Mouse (Mus musculus) stomach, embryonic 16.5 days (tissue): ENCODE results near the gene Tfdp2. TPM values are rescaled to one million over a fixed set of nuclear protein-coding genes. Genes with fewer than 3 reads are reported as not detected.

Experiments used
- ATAC-seq: fragments of 200-750 bp; cut with Nextera tagmentation; 2 replicates; pipeline ENCODE4 v1.8.0; 2017; ENCODE audit warnings: moderate number of reproducible peaks, moderate TSS enrichment; ENCODE audit not compliant: insufficient read depth, low FRiP score
- H3K27ac ChIP-seq: fragments of 300-500 bp; sonication (generic); 2 replicates; pipeline ENCODE4 v1.5.1; 2014; ENCODE audit warnings: low read length
- H3K27me3 ChIP-seq: fragments of 300-500 bp; sonication (generic); 2 replicates; pipeline ENCODE4 v1.6.1; 2014; ENCODE audit warnings: low read length, control low read depth, mixed read lengths; ENCODE audit not compliant: control insufficient read depth, insufficient read depth
- H3K36me3 ChIP-seq: fragments of 300-500 bp; sonication (generic); 2 replicates; pipeline ENCODE4 v1.6.1; 2014; ENCODE audit warnings: low read length; ENCODE audit not compliant: control insufficient read depth, insufficient read depth
- H3K4me1 ChIP-seq: fragments of 300-500 bp; sonication (generic); 2 replicates; pipeline ENCODE4 v1.6.1; 2014; ENCODE audit warnings: low read length, control low read depth, mixed read lengths; ENCODE audit not compliant: control insufficient read depth, insufficient read depth
- H3K4me2 ChIP-seq: fragments of 300-500 bp; sonication (generic); 2 replicates; pipeline ENCODE4 v1.6.1; 2014; ENCODE audit warnings: low read depth, low read length, mixed read lengths
- H3K4me3 ChIP-seq: fragments of 300-500 bp; sonication (generic); replicated peaks from 2 replicates; pipeline ENCODE4 v1.5.1; 2014; ENCODE audit warnings: mild to moderate bottlenecking, low read length
- H3K9ac ChIP-seq: fragments of 300-500 bp; sonication (generic); 2 replicates; pipeline ENCODE4 v1.6.1; 2014; ENCODE audit warnings: low read length
- H3K9me3 ChIP-seq: fragments of 300-500 bp; sonication (generic); replicated peaks from 2 replicates; pipeline ENCODE4 v1.6.1; 2016; ENCODE audit warnings: low read length, control low read depth; ENCODE audit not compliant: control insufficient read depth
- WGBS: fragments of 180-500 bp; shearing (Covaris S2); extraction: QIAGEN DNeasy Blood & Tissue Kit; methylation state at CpG from one replicate; pipeline ENCODE4 v1.1.7; 2014; 5-methylcytosine and 5-hydroxymethylcytosine counted together
- polyA plus RNA-seq: library from polyadenylated mRNA; unstranded; fragments of >200 nt; fragmentation: Nextera tagmentation; extraction: Ambion mirVana; gene quantifications from 2 replicates; pipeline ENCODE4 v1.2.1, GENCODE M21; 2015

Gene Tfdp2
- polyA plus RNA-seq, 1 experiment from 2014 or later: 34.3 TPM

DNA sequence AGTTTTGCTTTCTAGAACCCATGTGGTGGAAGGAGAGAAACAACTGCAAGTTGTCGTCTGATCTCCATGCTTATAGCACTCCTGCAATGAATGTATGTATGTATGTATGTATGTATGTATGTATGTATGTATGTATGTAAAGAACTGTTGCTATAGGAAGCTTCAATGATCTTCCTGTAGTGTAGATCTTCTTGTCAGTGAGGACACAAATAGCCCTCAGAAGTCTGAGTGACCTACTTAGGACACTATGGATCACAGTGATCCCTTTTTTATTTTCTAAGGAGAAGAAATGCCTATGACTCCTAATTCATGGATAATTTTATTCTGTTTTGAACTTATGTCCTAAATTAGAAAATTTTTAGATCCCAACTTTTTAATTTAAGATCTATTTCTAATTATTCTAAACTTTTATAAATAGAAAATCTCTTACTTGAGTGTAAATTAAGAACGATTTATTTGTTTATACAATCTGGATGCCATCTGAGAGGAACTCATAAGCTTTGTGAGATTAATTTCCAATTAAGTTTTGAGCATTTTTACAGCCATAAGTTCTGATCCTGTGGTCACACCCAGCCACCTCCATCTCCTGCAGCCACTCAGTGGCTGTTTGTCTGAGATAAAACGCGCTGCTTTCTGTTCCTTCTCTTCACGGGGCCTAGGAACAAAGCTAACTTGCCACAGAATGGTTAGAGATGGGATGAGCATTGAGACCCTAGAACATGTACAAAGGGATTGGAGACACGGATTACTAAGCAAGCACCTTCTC lies 70.9 kb downstream of the Tfdp2 start:
- Histone ChIP-seq H3K27me3 (no peaks in the 10 kb centered on the region), H3K36me3 (no peaks in the 10 kb centered on the region), H3K9me3 (no peaks in the 10 kb centered on the region), H3K4me1 (no peaks in the 10 kb centered on the region), H3K4me3 (no peak overlapping the region), H3K27ac (no peak overlapping the region), H3K4me2 (no peak overlapping the region), H3K9ac (no peak overlapping the region)
- no peak for ATAC-seq
- WGBS: 79% methylated on average over 6 of the region's 6 CpGs

DNA sequence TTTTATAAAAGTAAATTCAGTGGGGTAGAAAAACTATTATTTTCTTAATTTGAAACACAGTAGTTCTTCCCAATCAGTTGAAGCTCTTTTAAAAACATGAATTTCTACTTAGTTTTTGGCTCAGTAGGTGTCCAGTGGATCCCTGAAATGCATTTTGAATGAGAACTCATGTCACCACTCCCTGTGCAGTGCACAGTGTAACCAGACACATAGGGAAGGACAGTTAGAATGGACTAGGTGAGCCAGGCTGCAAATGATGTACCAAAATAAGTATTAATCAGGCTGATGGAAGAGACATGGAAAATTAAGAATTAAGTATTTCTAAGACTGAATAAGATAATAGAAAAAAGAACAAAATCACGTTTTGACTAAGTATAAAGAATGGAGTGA lies 71.5 kb downstream of the Tfdp2 start:
- H3K9me3 ChIP-seq: no peaks in the 10 kb centered on the region

DNA sequence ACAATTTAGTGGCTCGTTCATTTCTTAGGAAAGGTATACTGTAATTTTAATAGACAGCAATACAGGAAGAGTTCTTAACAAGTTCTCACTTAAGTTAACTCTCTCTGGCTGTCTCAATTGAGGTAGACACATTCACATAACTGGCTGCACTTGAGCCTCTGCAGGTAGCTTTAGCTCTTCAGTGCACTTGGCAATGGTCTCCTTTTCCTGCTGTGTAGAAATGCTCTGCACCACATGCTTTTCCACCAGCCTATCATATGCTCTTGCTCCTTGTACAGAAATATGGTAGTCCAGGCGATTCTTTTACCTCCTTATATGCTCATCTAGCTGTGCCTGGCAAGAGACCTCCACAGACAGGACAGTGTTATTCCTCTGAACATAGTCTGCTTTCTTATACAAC lies 73.7 kb downstream of the Tfdp2 start:
- Histone ChIP-seq H3K4me3 (no peak overlapping the region), H3K27me3 (no peaks in the 10 kb centered on the region), H3K4me1 (no peaks in the 10 kb centered on the region), H3K27ac (no peak overlapping the region), H3K4me2 (no peak overlapping the region), H3K9ac (no peak overlapping the region), H3K36me3 (no peaks in the 10 kb centered on the region), H3K9me3 (no peaks in the 10 kb centered on the region)
- no peak for ATAC-seq
- WGBS: 84% methylated on average over 2 of the region's 2 CpGs

More for the DNA sequence above, 71.5 kb downstream of the Tfdp2 start:
- H3K9ac ChIP-seq: no peak overlapping the region
- no peak overlapping the region for H3K4me2 ChIP-seq
- no peaks in the 10 kb centered on the region for H3K4me1 ChIP-seq
- H3K4me3 ChIP-seq: no peak overlapping the region
- no peak for ATAC-seq
- no peaks in the 10 kb centered on the region for H3K27me3 ChIP-seq
- 85% methylated on average over 1 of the region's 1 CpGs for WGBS
- no peak overlapping the region for H3K27ac ChIP-seq
- no peaks in the 10 kb centered on the region for H3K36me3 ChIP-seq

DNA sequence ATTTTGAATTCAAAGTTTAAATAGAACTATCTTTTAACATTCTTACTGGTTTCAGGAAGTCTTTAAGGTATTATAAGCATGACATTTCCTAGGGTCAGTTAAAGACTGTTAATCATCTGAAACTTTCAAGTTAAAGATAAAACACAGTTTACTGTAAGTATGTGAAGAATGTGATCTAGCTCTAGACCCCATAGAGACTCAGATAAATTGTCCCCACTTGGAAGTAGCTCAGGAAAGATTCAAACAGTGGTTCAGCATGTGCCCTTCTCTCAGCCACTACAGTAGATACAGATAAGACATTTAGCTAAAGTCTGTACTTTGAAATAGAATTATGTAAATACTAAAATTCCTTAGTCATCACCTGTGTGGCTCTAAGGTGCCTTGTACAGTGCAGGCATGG lies 79.5 kb downstream of the Tfdp2 start:
- Histone ChIP-seq H3K9me3 (no peaks in the 10 kb centered on the region), H3K36me3 (no peaks in the 10 kb centered on the region), H3K27ac (no peak overlapping the region), H3K4me2 (no peak overlapping the region), H3K4me3 (no peak overlapping the region), H3K9ac (no peak overlapping the region), H3K4me1 (no peaks in the 10 kb centered on the region), H3K27me3 (no peaks in the 10 kb centered on the region)
- ATAC-seq: no peak

DNA sequence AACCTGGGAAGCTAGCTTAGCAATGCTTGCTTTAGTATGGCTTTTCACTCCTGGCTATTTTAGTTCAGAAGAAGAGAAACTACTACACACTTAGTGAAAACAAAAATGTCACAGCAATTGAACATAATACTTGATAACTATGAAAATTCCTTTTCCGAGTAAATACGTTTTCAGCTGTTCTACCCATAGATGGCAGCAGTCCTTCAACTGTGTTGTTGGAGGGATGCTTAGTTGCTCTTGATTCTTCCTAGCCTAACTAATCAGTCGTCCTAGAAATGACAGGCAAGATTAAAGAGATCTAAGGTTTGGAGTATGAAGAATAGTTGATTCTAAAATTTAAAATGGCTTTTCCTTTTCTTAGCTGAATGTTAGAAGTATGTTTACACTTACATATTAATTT lies 85.4 kb downstream of the Tfdp2 start:
- H3K27me3 ChIP-seq: no peaks in the 10 kb centered on the region
- 54% methylated on average over 3 of the region's 3 CpGs for WGBS
- ATAC-seq: no peak
- no peaks in the 10 kb centered on the region for H3K9me3 ChIP-seq
- no peak overlapping the region for H3K9ac ChIP-seq
- no peak overlapping the region for H3K4me3 ChIP-seq
- H3K4me2 ChIP-seq: no peak overlapping the region
- no peaks in the 10 kb centered on the region for H3K4me1 ChIP-seq
- H3K27ac ChIP-seq: no peak overlapping the region
- H3K36me3 ChIP-seq: no peaks in the 10 kb centered on the region

DNA sequence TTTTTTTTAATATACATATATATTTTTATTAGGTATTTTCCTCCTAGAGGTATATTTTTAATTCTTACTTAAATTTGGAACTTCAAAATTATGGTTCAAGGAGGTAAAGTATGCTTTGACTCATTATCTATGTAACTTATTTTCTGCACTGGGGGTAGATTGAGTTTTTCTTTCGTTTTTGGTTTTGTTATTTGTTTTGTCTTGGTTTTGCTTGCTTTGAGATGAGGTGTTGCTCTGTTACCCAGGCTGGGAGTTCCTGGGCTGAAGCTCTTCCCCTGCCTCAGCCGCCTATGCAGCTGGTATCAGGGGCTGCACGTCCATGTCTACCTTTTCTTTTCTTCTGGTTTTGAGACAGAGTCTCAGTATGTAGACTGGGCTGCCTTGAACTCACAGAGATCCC lies 86.0 kb downstream of the Tfdp2 start:
- H3K9ac ChIP-seq: no peak overlapping the region
- no peaks in the 10 kb centered on the region for H3K36me3 ChIP-seq
- WGBS: 83% methylated on average over 3 of the region's 3 CpGs
- H3K4me3 ChIP-seq: no peak overlapping the region
- no peak overlapping the region for H3K27ac ChIP-seq
- no peak for ATAC-seq
- H3K9me3 ChIP-seq: no peaks in the 10 kb centered on the region
- no peaks in the 10 kb centered on the region for H3K4me1 ChIP-seq
- H3K4me2 ChIP-seq: no peak overlapping the region
- H3K27me3 ChIP-seq: no peaks in the 10 kb centered on the region

DNA sequence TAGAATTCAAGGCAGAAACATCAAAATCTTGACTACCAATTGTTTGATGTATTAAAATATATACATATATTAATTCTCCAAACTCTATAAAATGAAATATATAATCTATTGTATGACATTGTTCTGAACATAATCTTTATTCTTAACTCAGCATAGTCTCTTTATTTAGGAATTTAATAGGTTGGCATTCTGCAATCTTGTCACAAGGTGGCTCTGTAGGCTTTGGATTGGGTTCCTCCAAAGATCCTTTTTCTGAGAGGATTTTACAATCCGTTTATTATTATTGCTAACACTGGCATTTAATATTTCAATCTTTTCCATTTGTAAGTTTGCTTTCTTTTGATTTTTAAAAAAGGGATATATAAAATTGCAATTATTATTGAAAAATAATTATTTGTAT lies 88.8 kb downstream of the Tfdp2 start:
- no peak for ATAC-seq
- Histone ChIP-seq H3K9me3 (no peaks in the 10 kb centered on the region), H3K9ac (no peak overlapping the region), H3K27me3 (no peaks in the 10 kb centered on the region), H3K27ac (no peak overlapping the region), H3K4me2 (no peak overlapping the region), H3K4me3 (no peak overlapping the region), H3K36me3 (no peaks in the 10 kb centered on the region), H3K4me1 (no peaks in the 10 kb centered on the region)
- WGBS: 18% methylated on average over 1 of the region's 1 CpGs

DNA sequence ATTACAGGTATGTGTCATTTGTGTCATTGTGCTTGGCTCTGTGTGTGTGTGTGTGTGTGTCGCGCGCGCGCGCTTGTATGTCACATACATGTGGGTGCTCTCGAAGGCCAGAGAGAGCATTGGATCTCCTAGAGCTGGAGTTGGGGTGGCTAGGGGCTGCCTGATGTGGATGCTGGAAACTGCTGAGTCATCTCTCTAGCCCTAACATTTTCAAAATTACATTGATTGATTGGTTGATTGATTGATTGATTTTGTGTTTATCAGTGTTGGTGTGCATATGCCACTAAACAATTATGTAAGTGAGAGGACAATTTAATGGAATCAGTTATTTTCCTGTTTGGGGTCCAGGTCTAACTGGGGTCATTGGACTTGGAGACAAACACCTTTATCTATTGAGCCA lies 96.1 kb downstream of the Tfdp2 start:
- H3K4me3 ChIP-seq: no peak overlapping the region
- WGBS: 98% methylated on average over 7 of the region's 7 CpGs
- no peak for ATAC-seq
- H3K36me3 ChIP-seq: peaks cover 6% of the 10 kb centered on the region
- no peak overlapping the region for H3K27ac ChIP-seq
- no peak overlapping the region for H3K9ac ChIP-seq
- no peaks in the 10 kb centered on the region for H3K4me1 ChIP-seq
- H3K4me2 ChIP-seq: no peak overlapping the region
- H3K27me3 ChIP-seq: no peaks in the 10 kb centered on the region
- no peaks in the 10 kb centered on the region for H3K9me3 ChIP-seq

DNA sequence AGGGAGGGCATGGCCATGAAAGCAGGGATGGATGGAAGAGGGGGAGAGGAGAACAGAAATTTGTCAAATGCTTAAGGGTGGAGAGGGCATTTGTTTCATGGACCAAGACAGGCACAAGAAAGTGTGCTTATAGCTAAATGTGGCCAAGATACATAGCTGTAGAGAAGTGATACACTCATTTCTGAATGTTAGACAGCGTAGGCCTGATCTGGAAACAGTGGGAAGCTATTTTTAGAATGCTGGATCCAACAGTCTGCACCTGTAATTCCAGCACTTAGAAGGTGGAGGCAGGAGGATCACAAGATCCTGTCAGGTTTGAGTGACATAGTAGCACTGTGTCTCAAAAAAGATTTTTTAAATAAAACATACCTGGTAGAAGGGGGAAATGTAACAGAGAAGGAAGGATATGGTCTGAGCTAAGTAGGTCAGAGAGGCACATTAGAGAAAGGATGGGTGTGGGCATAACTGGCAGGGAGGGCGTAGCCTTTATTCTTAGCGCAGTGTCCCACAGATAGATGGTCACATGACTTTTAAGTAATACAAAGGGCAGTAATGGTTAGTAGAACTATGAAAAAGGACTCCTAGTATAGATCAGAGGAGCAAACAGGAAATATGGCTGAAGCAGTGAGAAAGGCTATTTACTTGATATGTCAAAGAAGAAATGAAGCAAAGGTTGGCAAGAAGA lies 103.4 kb downstream of the Tfdp2 start:
- H3K4me1 ChIP-seq: no peaks in the 10 kb centered on the region
- peaks cover 6% of the 10 kb centered on the region for H3K36me3 ChIP-seq
- H3K4me3 ChIP-seq: no peak overlapping the region
- no peaks in the 10 kb centered on the region for H3K9me3 ChIP-seq
- no peak overlapping the region for H3K9ac ChIP-seq
- no peak for ATAC-seq
- no peak overlapping the region for H3K27ac ChIP-seq
- no peaks in the 10 kb centered on the region for H3K27me3 ChIP-seq
- no peak overlapping the region for H3K4me2 ChIP-seq
- 84% methylated on average over 3 of the region's 3 CpGs for WGBS
